Mouse (Mus musculus): ENCODE data around the gene Pigu. TPM values are rescaled to one million over a fixed set of nuclear protein-coding genes. Genes with fewer than 3 reads are reported as not detected.

Pigu gene
- polyA plus RNA-seq, 1 experiment from 2014 or later, result 68.2 TPM

DNA sequence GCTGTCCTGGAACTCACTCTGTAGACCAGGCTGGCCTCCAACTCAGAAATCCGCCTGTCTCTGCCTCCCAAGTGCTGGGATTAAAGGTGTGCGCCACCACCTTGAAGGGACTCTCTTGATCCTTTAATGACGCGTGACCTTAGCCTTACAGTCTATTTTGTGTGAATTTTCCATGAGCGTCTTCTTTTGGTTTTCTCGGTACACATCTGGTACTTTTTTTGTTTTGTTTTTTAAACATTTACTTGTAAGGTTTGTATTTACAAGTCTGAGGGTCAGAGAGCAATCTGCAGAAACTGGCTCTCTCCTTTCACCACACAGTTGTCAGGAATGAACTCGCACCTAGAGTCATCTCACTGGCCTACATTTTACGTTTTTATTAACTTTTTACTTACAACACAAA, 83.6 kb downstream of the Pigu start:
- 90% methylated on average over 8 of the region's 8 CpGs for WGBS
- ATAC-seq (ENCODE audit: low read depth), result no peak
- no peaks in the 10 kb centered on the region for H3K9me3 ChIP-seq (ENCODE audit: control insufficient read depth, low read length)

DNA sequence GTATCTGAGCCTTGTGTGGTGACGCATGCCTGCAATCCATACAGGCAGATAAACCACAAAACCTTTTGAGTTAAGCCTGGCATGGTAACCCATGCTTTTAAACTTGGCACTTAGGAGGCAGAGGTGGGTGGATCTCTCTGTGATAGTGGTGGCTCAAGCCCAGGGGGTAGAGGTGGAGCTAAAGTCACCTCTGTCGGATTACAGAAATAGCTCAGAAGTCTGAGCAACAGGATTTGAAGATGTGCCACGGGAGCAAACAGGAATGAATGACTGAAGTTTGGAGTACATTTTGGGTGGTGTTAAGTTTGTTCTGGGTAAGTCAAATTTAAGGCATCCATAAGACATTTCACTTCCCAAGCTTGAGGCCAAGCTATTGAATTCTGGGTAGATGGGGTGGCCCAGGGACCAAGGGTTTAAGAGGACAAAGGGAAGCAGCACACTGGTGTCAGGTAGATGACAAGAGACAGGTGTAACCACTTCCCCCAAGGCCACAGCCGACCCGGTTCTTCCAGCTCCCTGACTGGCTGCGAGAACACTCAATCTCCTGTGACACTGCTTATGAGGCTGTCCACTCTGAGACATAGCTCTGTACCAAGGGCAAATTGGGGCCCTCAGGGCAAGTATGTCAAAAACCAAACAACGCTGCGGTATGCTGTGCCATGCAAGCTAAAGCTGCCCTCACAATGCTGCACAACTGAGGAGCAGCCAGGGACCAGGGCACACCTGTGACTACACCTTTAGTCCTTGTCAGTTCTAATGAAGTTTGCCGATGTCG, 84.6 kb downstream of the Pigu start:
- Histone ChIP-seq H3K4me1 (ENCODE audit: control insufficient read depth, insufficient read depth, low read length) (peaks cover 7% of the 10 kb centered on the region; the same call in 1 of the 2 replicates), H3K4me2 (ENCODE audit: low read depth, low read length) (no peak overlapping the region), H3K4me3 (ENCODE audit: low read depth, low read length) (no peak overlapping the region), H3K27me3 (ENCODE audit: control insufficient read depth, insufficient read depth, low read length) (no peaks in the 10 kb centered on the region), H3K9me3 (ENCODE audit: control insufficient read depth, low read length) (no peaks in the 10 kb centered on the region), H3K27ac (ENCODE audit: low read depth, low read length) (no peak overlapping the region), H3K36me3 (ENCODE audit: control insufficient read depth, insufficient read depth, low read length) (no peaks in the 10 kb centered on the region), H3K9ac (replicated peaks; ENCODE audit: low read depth, low read length) (no peak overlapping the region)
- no peak for ATAC-seq (ENCODE audit: low read depth)
- WGBS, result 83% methylated on average over 10 of the region's 10 CpGs

More for the DNA sequence above, 83.6 kb downstream of the Pigu start:
- no peak overlapping the region for H3K9ac ChIP-seq (replicated peaks; ENCODE audit: low read depth, low read length)
- peaks cover 7% of the 10 kb centered on the region; the same call in 1 of the 2 replicates for H3K4me1 ChIP-seq (ENCODE audit: control insufficient read depth, insufficient read depth, low read length)
- H3K4me3 ChIP-seq (ENCODE audit: low read depth, low read length), result no peak overlapping the region
- 0 out of 2 replicates have a peak, but pooled peaks cover under 1% of the 10 kb centered on the region for H3K36me3 ChIP-seq (ENCODE audit: control insufficient read depth, insufficient read depth, low read length)
- no peak overlapping the region for H3K27ac ChIP-seq (ENCODE audit: low read depth, low read length)
- no peaks in the 10 kb centered on the region for H3K27me3 ChIP-seq (ENCODE audit: control insufficient read depth, insufficient read depth, low read length)
- H3K4me2 ChIP-seq (ENCODE audit: low read depth, low read length), result no peak overlapping the region

GRCm38 (mm10) chr2:155271957-155272356, 85.3 kb downstream of the Pigu start:
- H3K4me1 ChIP-seq (ENCODE audit: control insufficient read depth, insufficient read depth, low read length), result 0 out of 2 replicates have a peak, but pooled peaks cover 2% of the 10 kb centered on the region
- H3K4me3 ChIP-seq (ENCODE audit: low read depth, low read length), result no peak overlapping the region
- H3K36me3 ChIP-seq (ENCODE audit: control insufficient read depth, insufficient read depth, low read length), result no peaks in the 10 kb centered on the region
- no peaks in the 10 kb centered on the region for H3K27me3 ChIP-seq (ENCODE audit: control insufficient read depth, insufficient read depth, low read length)
- H3K9ac ChIP-seq (replicated peaks; ENCODE audit: low read depth, low read length), result no peak overlapping the region
- H3K9me3 ChIP-seq (ENCODE audit: control insufficient read depth, low read length), result no peaks in the 10 kb centered on the region
- ATAC-seq (ENCODE audit: low read depth), result no peak
- 86% methylated on average over 6 of the region's 6 CpGs for WGBS
- H3K27ac ChIP-seq (ENCODE audit: low read depth, low read length), result no peak overlapping the region
- no peak overlapping the region for H3K4me2 ChIP-seq (ENCODE audit: low read depth, low read length)

GRCm38 (mm10) chr2:155266896-155267295, 90.3 kb downstream of the Pigu start:
- Histone ChIP-seq H3K4me2 (ENCODE audit: low read depth, low read length) (no peak overlapping the region), H3K4me3 (ENCODE audit: low read depth, low read length) (no peak overlapping the region), H3K27ac (ENCODE audit: low read depth, low read length) (no peak overlapping the region), H3K9me3 (ENCODE audit: control insufficient read depth, low read length) (no peaks in the 10 kb centered on the region), H3K4me1 (ENCODE audit: control insufficient read depth, insufficient read depth, low read length) (no peaks in the 10 kb centered on the region), H3K9ac (replicated peaks; ENCODE audit: low read depth, low read length) (no peak overlapping the region), H3K36me3 (ENCODE audit: control insufficient read depth, insufficient read depth, low read length) (no peaks in the 10 kb centered on the region), H3K27me3 (ENCODE audit: control insufficient read depth, insufficient read depth, low read length) (no peaks in the 10 kb centered on the region)
- WGBS, result 89% methylated on average over 5 of the region's 5 CpGs
- ATAC-seq (ENCODE audit: low read depth), result no peak

- no peaks in the 10 kb centered on the region for H3K27me3 ChIP-seq (ENCODE audit: control insufficient read depth, insufficient read depth, low read length)
- H3K9ac ChIP-seq (replicated peaks; ENCODE audit: low read depth, low read length), result no peak overlapping the region
- ATAC-seq (ENCODE audit: low read depth), result no peak
- H3K36me3 ChIP-seq (ENCODE audit: control insufficient read depth, insufficient read depth, low read length), result no peaks in the 10 kb centered on the region
- H3K9me3 ChIP-seq (ENCODE audit: control insufficient read depth, low read length), result no peaks in the 10 kb centered on the region
- no peak overlapping the region for H3K4me2 ChIP-seq (ENCODE audit: low read depth, low read length)
- no peaks in the 10 kb centered on the region for H3K4me1 ChIP-seq (ENCODE audit: control insufficient read depth, insufficient read depth, low read length)
- 92% methylated on average over 6 of the region's 6 CpGs for WGBS
- H3K27ac ChIP-seq (ENCODE audit: low read depth, low read length), result no peak overlapping the region
- no peak overlapping the region for H3K4me3 ChIP-seq (ENCODE audit: low read depth, low read length)
Measured at GRCm38 (mm10) chr2:155265526-155265925, 91.7 kb downstream of the Pigu start.

DNA sequence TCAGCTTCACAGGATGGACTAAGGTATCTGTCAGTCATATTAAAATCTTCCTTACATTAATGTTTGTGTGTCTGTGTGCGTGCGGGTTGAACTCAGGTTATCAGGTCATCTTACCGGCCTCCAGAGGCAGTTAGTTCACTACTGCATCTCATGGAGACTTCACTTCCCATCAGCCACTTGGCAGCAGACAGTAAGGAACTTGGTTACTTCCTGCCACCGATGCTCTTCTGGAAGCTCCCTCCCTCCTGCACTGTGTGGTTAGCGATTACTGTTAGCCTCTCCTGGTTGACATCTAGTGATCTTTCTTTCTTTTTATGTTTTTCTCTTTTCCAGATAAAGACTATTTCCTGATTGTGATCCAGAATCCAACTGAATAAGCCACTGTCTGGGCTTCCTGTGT, 107.6 kb downstream of the Pigu start:
- no peak for ATAC-seq (ENCODE audit: low read depth)
- 93% methylated on average over 5 of the region's 5 CpGs for WGBS
- peaks cover 52% of the 10 kb centered on the region for H3K36me3 ChIP-seq (ENCODE audit: control insufficient read depth, insufficient read depth, low read length)

GRCm38 (mm10) chr2:155248718-155249117, 108.5 kb downstream of the Pigu start:
- Histone ChIP-seq H3K4me1 (ENCODE audit: control insufficient read depth, insufficient read depth, low read length) (no peaks in the 10 kb centered on the region), H3K27ac (ENCODE audit: low read depth, low read length) (no peak overlapping the region), H3K9me3 (ENCODE audit: control insufficient read depth, low read length) (no peaks in the 10 kb centered on the region), H3K36me3 (ENCODE audit: control insufficient read depth, insufficient read depth, low read length) (peaks cover 61% of the 10 kb centered on the region), H3K4me3 (ENCODE audit: low read depth, low read length) (no peak overlapping the region), H3K4me2 (ENCODE audit: low read depth, low read length) (no peak overlapping the region), H3K27me3 (ENCODE audit: control insufficient read depth, insufficient read depth, low read length) (no peaks in the 10 kb centered on the region), H3K9ac (replicated peaks; ENCODE audit: low read depth, low read length) (no peak overlapping the region)
- 84% methylated on average over 2 of the region's 2 CpGs for WGBS
- ATAC-seq (ENCODE audit: low read depth), result no peak

More for the DNA sequence above, 107.6 kb downstream of the Pigu start:
- H3K9me3 ChIP-seq (ENCODE audit: control insufficient read depth, low read length), result no peaks in the 10 kb centered on the region
- H3K4me2 ChIP-seq (ENCODE audit: low read depth, low read length), result no peak overlapping the region
- H3K4me1 ChIP-seq (ENCODE audit: control insufficient read depth, insufficient read depth, low read length), result no peaks in the 10 kb centered on the region
- H3K27me3 ChIP-seq (ENCODE audit: control insufficient read depth, insufficient read depth, low read length), result no peaks in the 10 kb centered on the region
- H3K27ac ChIP-seq (ENCODE audit: low read depth, low read length), result no peak overlapping the region
- H3K4me3 ChIP-seq (ENCODE audit: low read depth, low read length), result no peak overlapping the region
- no peak overlapping the region for H3K9ac ChIP-seq (replicated peaks; ENCODE audit: low read depth, low read length)

GRCm38 (mm10) chr2:155248206-155248605, 109.0 kb downstream of the Pigu start:
- H3K9ac ChIP-seq (replicated peaks; ENCODE audit: low read depth, low read length), result no peak overlapping the region
- ATAC-seq (ENCODE audit: low read depth), result no peak
- 97% methylated on average over 1 of the region's 1 CpGs for WGBS
- no peak overlapping the region for H3K27ac ChIP-seq (ENCODE audit: low read depth, low read length)
- H3K4me1 ChIP-seq (ENCODE audit: control insufficient read depth, insufficient read depth, low read length), result no peaks in the 10 kb centered on the region
- no peaks in the 10 kb centered on the region for H3K9me3 ChIP-seq (ENCODE audit: control insufficient read depth, low read length)
- no peak overlapping the region for H3K4me3 ChIP-seq (ENCODE audit: low read depth, low read length)
- no peak overlapping the region for H3K4me2 ChIP-seq (ENCODE audit: low read depth, low read length)
- no peaks in the 10 kb centered on the region for H3K27me3 ChIP-seq (ENCODE audit: control insufficient read depth, insufficient read depth, low read length)
- H3K36me3 ChIP-seq (ENCODE audit: control insufficient read depth, insufficient read depth, low read length), result peaks cover 65% of the 10 kb centered on the region

- H3K27me3 ChIP-seq (ENCODE audit: control insufficient read depth, insufficient read depth, low read length), result no peaks in the 10 kb centered on the region
- no peak overlapping the region for H3K4me3 ChIP-seq (ENCODE audit: low read depth, low read length)
- H3K9me3 ChIP-seq (ENCODE audit: control insufficient read depth, low read length), result no peaks in the 10 kb centered on the region
- no peaks in the 10 kb centered on the region for H3K4me1 ChIP-seq (ENCODE audit: control insufficient read depth, insufficient read depth, low read length)
- WGBS, result 97% methylated on average over 4 of the region's 4 CpGs
- ATAC-seq (ENCODE audit: low read depth), result no peak
- H3K36me3 ChIP-seq (ENCODE audit: control insufficient read depth, insufficient read depth, low read length), result peaks cover 73% of the 10 kb centered on the region
- H3K27ac ChIP-seq (ENCODE audit: low read depth, low read length), result no peak overlapping the region
- H3K9ac ChIP-seq (replicated peaks; ENCODE audit: low read depth, low read length), result no peak overlapping the region
- H3K4me2 ChIP-seq (ENCODE audit: low read depth, low read length), result no peak overlapping the region
Measured at GRCm38 (mm10) chr2:155246231-155246630, 111.0 kb downstream of the Pigu start.

Data from neural tube, embryonic 14.5 days (tissue).